In the genomic region with DNA sequence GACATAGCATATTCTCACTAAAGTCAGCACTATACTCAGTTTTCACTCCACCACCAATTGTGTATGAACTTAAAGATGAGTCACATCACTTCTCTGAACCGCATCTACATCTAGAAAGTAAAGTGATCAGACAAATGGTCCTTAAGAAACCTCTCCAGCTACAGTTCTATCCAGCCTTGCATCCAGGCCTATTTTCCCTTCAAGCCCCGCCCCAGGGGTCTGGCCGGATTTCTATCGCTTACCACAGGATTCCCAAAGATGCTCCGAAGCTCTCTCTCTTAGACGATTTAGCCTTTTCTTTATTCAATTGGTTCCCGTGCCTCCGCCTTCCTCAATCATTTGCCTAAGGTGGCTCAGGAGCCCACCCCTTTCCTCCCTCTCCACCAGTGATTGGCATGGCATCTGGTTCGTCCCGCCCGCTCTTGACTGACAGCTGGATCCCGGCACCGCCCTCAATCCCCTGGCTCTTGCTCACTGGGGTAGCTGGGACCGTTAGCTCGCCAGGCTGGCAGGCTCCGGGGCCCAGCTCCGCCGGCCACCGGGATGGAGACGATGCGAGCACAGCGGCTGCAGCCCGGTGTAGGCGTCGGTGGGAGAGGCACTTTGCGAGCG, we compare ENCODE assay signal across 8 mouse cellular contexts. TPM values are rescaled to one million over a fixed set of nuclear protein-coding genes. Genes with fewer than 3 reads are reported as not detected.
DNase-seq lines count a peak whose midpoint lies in the region; ATAC-seq and TF ChIP-seq lines count a peak whose summit lies in the region.

Gene Lix1l, plus strand, starts transcription at position 511 of the 612 bp plus-strand sequence.

- H3K4me3 ChIP-seq in bone marrow, adult 2 months (replicated peaks; ENCODE audit: control insufficient read depth, low read depth, low read length), result peak within 1 kb of the TSS; percentile 56
- H3K4me3 ChIP-seq in embryonic facial prominence, embryonic 15.5 days (replicated peaks), result peak within 1 kb of the TSS; percentile 75

- DNase-seq in B cell, adult 2 months, result peak; percentile 83 to 86
- DNase-seq in heart, adult 9 months (ENCODE audit: low spot score in 2 of 2), result peak; percentile 97 to 98
- peak; percentile 91 for DNase-seq in kidney, adult 9 months
- peak; percentile 88 for DNase-seq in liver
- DNase-seq in monocyte, adult 2 months (ENCODE audit: low read depth in 1 of 2, low spot score in 2 of 2), result peak; percentile 45 to 64
- peak; percentile 55 to 66 for DNase-seq in spleen, postnatal 14 days (ENCODE audit: low spot score in 2 of 2)

- H3K36me3 ChIP-seq in embryonic facial prominence, embryonic 15.5 days, result 0 out of 2 replicates have a peak, but pooled peaks cover 4% of the 10 kb centered on the region

- H3K9ac ChIP-seq in embryonic facial prominence, embryonic 15.5 days, result peak within 1 kb of the TSS; percentile 70

- peak within 1 kb of the TSS; percentile 37; the same call in 1 of the 2 replicates for H3K27ac ChIP-seq in bone marrow, adult 2 months (ENCODE audit: control insufficient read depth, insufficient read depth, low read depth, low read length, poor library complexity)
- peak within 1 kb of the TSS; percentile 97 for H3K27ac ChIP-seq in embryonic facial prominence, embryonic 15.5 days (replicated peaks)

- no peaks in the 10 kb centered on the region for H3K9me3 ChIP-seq in embryonic facial prominence, embryonic 15.5 days (replicated peaks)

- peak; percentile 95 for ATAC-seq in embryonic facial prominence, embryonic 15.5 days (ENCODE audit: insufficient number of reproducible peaks, low FRiP score, low TSS enrichment, low read depth)

- 2% methylated on average over 27 of the region's 27 CpGs for WGBS in bone marrow, adult 2 months
- under 1% methylated on average over 27 of the region's 27 CpGs for WGBS in embryonic facial prominence, embryonic 15.5 days

- TF ChIP-seq CTCF in bone marrow, adult 2 months (IDR thresholded peaks at IDR 0.05; ENCODE audit: control insufficient read depth, insufficient read depth, low read length), result no peak

- TF ChIP-seq POLR2A in bone marrow, adult 2 months (IDR thresholded peaks at IDR 0.05; ENCODE audit: borderline replicate concordance, control insufficient read depth, low read depth, low read length), result 0 out of 2 replicates have a peak, but pooled peaks have one; percentile 11

- H3K27me3 ChIP-seq in embryonic facial prominence, embryonic 15.5 days, result peaks cover 8% of the 10 kb centered on the region

- peaks cover 1% of the 10 kb centered on the region; the same call in 1 of the 2 replicates for H3K4me1 ChIP-seq in bone marrow, adult 2 months (ENCODE audit: control insufficient read depth, insufficient read depth, low read length)
- peaks cover 66% of the 10 kb centered on the region for H3K4me1 ChIP-seq in embryonic facial prominence, embryonic 15.5 days

- peak within 1 kb of the TSS; percentile 55 for H3K4me2 ChIP-seq in embryonic facial prominence, embryonic 15.5 days (replicated peaks)

RNA-seq across cellular contexts. Expression of gene Lix1l, which starts in this region (rescaled TPM):
- polyA plus RNA-seq in bone marrow, adult 2 months (2011; ENCODE audit: insufficient read depth, insufficient read length, low replicate concordance, missing spikeins), result 3.3 and 5.7 TPM in 2 replicates
- 8.7 and 10.1 TPM in 2 replicates for polyA plus RNA-seq in embryonic facial prominence, embryonic 15.5 days (2015; fragmentation: Nextera tagmentation; extraction: Ambion mirVana)

Comparison
In these comparisons a context has a peak if more than half of its experiments do, and no peak if none do; other contexts are left out.
1. Peak in every context shown above with its lines: DNase-seq, ATAC-seq, H3K4me3 ChIP-seq and H3K27ac ChIP-seq.